Mouse (Mus musculus) stomach, embryonic 16.5 days (tissue): ENCODE results near the gene Caprin1. TPM values are rescaled to one million over a fixed set of nuclear protein-coding genes. Genes with fewer than 3 reads are reported as not detected.

ENCODE experiments used
- ATAC-seq: fragments of 200-750 bp; cut with Nextera tagmentation; 2 replicates; pipeline ENCODE4 v1.8.0; 2017; ENCODE audit warnings: moderate number of reproducible peaks, moderate TSS enrichment; ENCODE audit not compliant: insufficient read depth, low FRiP score
- H3K27ac ChIP-seq: fragments of 300-500 bp; sonication (generic); 2 replicates; pipeline ENCODE4 v1.5.1; 2014; ENCODE audit warnings: low read length
- H3K27me3 ChIP-seq: fragments of 300-500 bp; sonication (generic); 2 replicates; pipeline ENCODE4 v1.6.1; 2014; ENCODE audit warnings: low read length, control low read depth, mixed read lengths; ENCODE audit not compliant: control insufficient read depth, insufficient read depth
- H3K36me3 ChIP-seq: fragments of 300-500 bp; sonication (generic); 2 replicates; pipeline ENCODE4 v1.6.1; 2014; ENCODE audit warnings: low read length; ENCODE audit not compliant: control insufficient read depth, insufficient read depth
- H3K4me1 ChIP-seq: fragments of 300-500 bp; sonication (generic); 2 replicates; pipeline ENCODE4 v1.6.1; 2014; ENCODE audit warnings: low read length, control low read depth, mixed read lengths; ENCODE audit not compliant: control insufficient read depth, insufficient read depth
- H3K4me2 ChIP-seq: fragments of 300-500 bp; sonication (generic); 2 replicates; pipeline ENCODE4 v1.6.1; 2014; ENCODE audit warnings: low read depth, low read length, mixed read lengths
- H3K4me3 ChIP-seq: fragments of 300-500 bp; sonication (generic); replicated peaks from 2 replicates; pipeline ENCODE4 v1.5.1; 2014; ENCODE audit warnings: mild to moderate bottlenecking, low read length
- H3K9ac ChIP-seq: fragments of 300-500 bp; sonication (generic); 2 replicates; pipeline ENCODE4 v1.6.1; 2014; ENCODE audit warnings: low read length
- H3K9me3 ChIP-seq: fragments of 300-500 bp; sonication (generic); replicated peaks from 2 replicates; pipeline ENCODE4 v1.6.1; 2016; ENCODE audit warnings: low read length, control low read depth; ENCODE audit not compliant: control insufficient read depth
- WGBS: fragments of 180-500 bp; shearing (Covaris S2); extraction: QIAGEN DNeasy Blood & Tissue Kit; methylation state at CpG from one replicate; pipeline ENCODE4 v1.1.7; 2014; 5-methylcytosine and 5-hydroxymethylcytosine counted together
- polyA plus RNA-seq: library from polyadenylated mRNA; unstranded; fragments of >200 nt; fragmentation: Nextera tagmentation; extraction: Ambion mirVana; gene quantifications from 2 replicates; pipeline ENCODE4 v1.2.1, GENCODE M21; 2015

Caprin1 gene
- polyA plus RNA-seq = 220 and 223 TPM in 2 replicates

- Histone ChIP-seq H3K36me3 (0 out of 2 replicates have a peak, but pooled peaks cover 3% of the 10 kb centered on the region), H3K27me3 (no peaks in the 10 kb centered on the region), H3K4me1 (peaks cover 14% of the 10 kb centered on the region; the same call in 1 of the 2 replicates), H3K9me3 (no peaks in the 10 kb centered on the region), H3K9ac (peak within 1 kb of the TSS; percentile 97), H3K4me3 (peak within 1 kb of the TSS; percentile 100), H3K27ac (peak within 1 kb of the TSS; percentile 100), H3K4me2 (peak within 1 kb of the TSS; percentile 71)
- 0% methylated on average over 33 of the region's 33 CpGs for WGBS
- ATAC-seq = peak; percentile 96
These were observed at the start of gene Caprin1 for GRCm38 (mm10) chr2:103797491-103798009. Gene Caprin1 (minus strand): TSS chr2:103797649.

GRCm38 (mm10) chr2:103846875-103847274 lies 49.4 kb upstream of the Caprin1 start:
- no peak overlapping the region for H3K9ac ChIP-seq
- H3K36me3 ChIP-seq = no peaks in the 10 kb centered on the region
- H3K4me3 ChIP-seq = no peak overlapping the region
- 93% methylated on average over 1 of the region's 1 CpGs for WGBS
- no peaks in the 10 kb centered on the region for H3K4me1 ChIP-seq
- H3K9me3 ChIP-seq = no peaks in the 10 kb centered on the region
- ATAC-seq = no peak
- no peak overlapping the region for H3K4me2 ChIP-seq
- H3K27me3 ChIP-seq = no peaks in the 10 kb centered on the region
- H3K27ac ChIP-seq = no peak overlapping the region

- no peak overlapping the region for H3K4me2 ChIP-seq
- no peaks in the 10 kb centered on the region for H3K27me3 ChIP-seq
- 82% methylated on average over 4 of the region's 4 CpGs for WGBS
These were observed 48.8 kb upstream of the Caprin1 start for GRCm38 (mm10) chr2:103846271-103846670.

GRCm38 (mm10) chr2:103844016-103844415 lies 46.6 kb upstream of the Caprin1 start:
- Histone ChIP-seq H3K9ac (no peak overlapping the region), H3K27ac (no peak overlapping the region), H3K4me1 (no peaks in the 10 kb centered on the region), H3K36me3 (no peaks in the 10 kb centered on the region), H3K9me3 (no peaks in the 10 kb centered on the region), H3K4me3 (no peak overlapping the region), H3K4me2 (no peak overlapping the region), H3K27me3 (no peaks in the 10 kb centered on the region)
- WGBS = 76% methylated on average over 2 of the region's 2 CpGs
- no peak for ATAC-seq

More at GRCm38 (mm10) chr2:103846271-103846670, 48.8 kb upstream of the Caprin1 start:
- Histone ChIP-seq H3K36me3 (no peaks in the 10 kb centered on the region), H3K9ac (no peak overlapping the region), H3K4me3 (no peak overlapping the region), H3K4me1 (no peaks in the 10 kb centered on the region), H3K9me3 (no peaks in the 10 kb centered on the region), H3K27ac (no peak overlapping the region)
- no peak for ATAC-seq

GRCm38 (mm10) chr2:103843321-103843720 lies 45.9 kb upstream of the Caprin1 start:
- 93% methylated on average over 13 of the region's 13 CpGs for WGBS
- Histone ChIP-seq H3K36me3 (no peaks in the 10 kb centered on the region), H3K4me2 (no peak overlapping the region), H3K9me3 (no peaks in the 10 kb centered on the region), H3K27ac (no peak overlapping the region), H3K9ac (no peak overlapping the region), H3K4me3 (no peak overlapping the region), H3K4me1 (no peaks in the 10 kb centered on the region), H3K27me3 (no peaks in the 10 kb centered on the region)
- ATAC-seq = no peak

GRCm38 (mm10) chr2:103842299-103842698 lies 44.9 kb upstream of the Caprin1 start:
- Histone ChIP-seq H3K9ac (no peak overlapping the region), H3K9me3 (no peaks in the 10 kb centered on the region), H3K4me3 (no peak overlapping the region), H3K27ac (no peak overlapping the region), H3K4me1 (no peaks in the 10 kb centered on the region), H3K36me3 (no peaks in the 10 kb centered on the region), H3K27me3 (no peaks in the 10 kb centered on the region), H3K4me2 (no peak overlapping the region)
- no peak for ATAC-seq
- 76% methylated on average over 3 of the region's 5 CpGs for WGBS

GRCm38 (mm10) chr2:103838483-103838882 lies 41.0 kb upstream of the Caprin1 start:
- no peaks in the 10 kb centered on the region; the same call in 1 of the 2 replicates for H3K4me1 ChIP-seq
- WGBS = 59% methylated on average over 3 of the region's 3 CpGs

GRCm38 (mm10) chr2:103837166-103837565 lies 39.7 kb upstream of the Caprin1 start:
- Histone ChIP-seq H3K4me1 (no peaks in the 10 kb centered on the region; the same call in 1 of the 2 replicates), H3K36me3 (no peaks in the 10 kb centered on the region), H3K4me3 (no peak overlapping the region), H3K4me2 (no peak overlapping the region), H3K27me3 (no peaks in the 10 kb centered on the region), H3K27ac (no peak overlapping the region), H3K9me3 (no peaks in the 10 kb centered on the region), H3K9ac (no peak overlapping the region)
- ATAC-seq = no peak
- WGBS = 70% methylated on average over 4 of the region's 4 CpGs

More at GRCm38 (mm10) chr2:103838483-103838882, 41.0 kb upstream of the Caprin1 start:
- Histone ChIP-seq H3K4me2 (no peak overlapping the region), H3K9me3 (no peaks in the 10 kb centered on the region), H3K9ac (no peak overlapping the region), H3K4me3 (no peak overlapping the region), H3K27ac (no peak overlapping the region), H3K36me3 (no peaks in the 10 kb centered on the region), H3K27me3 (no peaks in the 10 kb centered on the region)
- no peak for ATAC-seq

- 67% methylated on average over 11 of the region's 11 CpGs for WGBS
These were observed 38.4 kb upstream of the Caprin1 start for GRCm38 (mm10) chr2:103835614-103836395.

More at GRCm38 (mm10) chr2:103835614-103836395, 38.4 kb upstream of the Caprin1 start:
- Histone ChIP-seq H3K9ac (no peak overlapping the region), H3K27me3 (no peaks in the 10 kb centered on the region), H3K27ac (no peak overlapping the region), H3K36me3 (no peaks in the 10 kb centered on the region), H3K9me3 (no peaks in the 10 kb centered on the region), H3K4me3 (no peak overlapping the region), H3K4me2 (no peak overlapping the region), H3K4me1 (no peaks in the 10 kb centered on the region; the same call in 1 of the 2 replicates)
- no peak for ATAC-seq
